Mouse (Mus musculus) kidney, adult 2 months (tissue): Measurements from ENCODE around the gene Stam.

Experiments
- CTCF ChIP-seq: fragments of 200-500 bp; conservative IDR thresholded peaks from 2 replicates; pipeline ENCODE4 v1.5.1; 2011; ENCODE audit warnings: low read depth, mild to moderate bottlenecking, control low read depth, low read length, moderate library complexity, mixed read lengths; ENCODE audit not compliant: insufficient read depth, insufficient read length
- POLR2A ChIP-seq: fragments of 200-500 bp; IDR thresholded peaks from one replicate; pipeline ENCODE4 v1.6.1; 2011; ENCODE audit warnings: low read depth, low read length, control low read depth

GRCm38 (mm10) chr2:14165066-14165465, 91.2 kb downstream of the Stam start:
- TF ChIP-seq POLR2A (no peak), CTCF (no peak)
